Mouse (Mus musculus) embryonic facial prominence, embryonic 13.5 days (tissue): ENCODE data around the gene Smoc2. TPM values are rescaled to one million over a fixed set of nuclear protein-coding genes. Genes with fewer than 3 reads are reported as not detected.

Experiments used
- ATAC-seq: fragments of 200-750 bp; cut with Nextera tagmentation; 2 replicates; pipeline ENCODE4 v1.8.0; 2017; ENCODE audit warnings: low read depth; ENCODE audit not compliant: insufficient number of reproducible peaks, insufficient read depth, low FRiP score, low TSS enrichment
- H3K27ac ChIP-seq: fragments of 300-500 bp; sonication (generic); 2 replicates; pipeline ENCODE4 v1.5.1; 2015; ENCODE audit warnings: moderate library complexity, mild to moderate bottlenecking, inconsistent platforms
- H3K27me3 ChIP-seq: fragments of 300-500 bp; sonication (generic); 2 replicates; pipeline ENCODE4 v1.6.1; 2015; ENCODE audit warnings: mild to moderate bottlenecking, inconsistent platforms
- H3K36me3 ChIP-seq: fragments of 300-500 bp; sonication (generic); 2 replicates; pipeline ENCODE4 v1.6.1; 2015; ENCODE audit warnings: mild to moderate bottlenecking, inconsistent platforms
- H3K4me1 ChIP-seq: fragments of 300-500 bp; sonication (generic); 2 replicates; pipeline ENCODE4 v1.6.1; 2015; ENCODE audit warnings: inconsistent platforms
- H3K4me2 ChIP-seq: fragments of 300-500 bp; sonication (generic); 2 replicates; pipeline ENCODE4 v1.6.1; 2015; ENCODE audit warnings: moderate library complexity, mild to moderate bottlenecking, inconsistent platforms
- H3K4me3 ChIP-seq: fragments of 300-500 bp; sonication (generic); 2 replicates; pipeline ENCODE4 v1.5.1; 2015; ENCODE audit warnings: mild to moderate bottlenecking, inconsistent platforms
- H3K9ac ChIP-seq: fragments of 300-500 bp; sonication (generic); 2 replicates; pipeline ENCODE4 v1.6.1; 2015; ENCODE audit warnings: mild to moderate bottlenecking, inconsistent platforms
- H3K9me3 ChIP-seq: fragments of 300-500 bp; sonication (generic); 2 replicates; pipeline ENCODE4 v1.6.1; 2016; ENCODE audit warnings: inconsistent platforms
- WGBS: fragments of 180-500 bp; shearing (Covaris S2); methylation state at CpG from one replicate; pipeline ENCODE4 v1.1.7; 2015; ENCODE audit warnings: mixed read lengths; 5-methylcytosine and 5-hydroxymethylcytosine counted together
- polyA plus RNA-seq: library from polyadenylated mRNA; unstranded; fragments of >200 nt; fragmentation: Nextera tagmentation; extraction: Ambion mirVana; gene quantifications from 2 replicates; pipeline ENCODE4 v1.2.1, GENCODE M21; 2015

Smoc2 gene
- polyA plus RNA-seq, 1 experiment from 2014 or later = 122 TPM

GRCm38 (mm10) chr17:14317439-14317838 is 38.1 kb downstream of the Smoc2 start:
- Histone ChIP-seq H3K36me3 (no peaks in the 10 kb centered on the region), H3K9ac (no peak overlapping the region), H3K4me1 (peaks cover 11% of the 10 kb centered on the region), H3K4me2 (no peak overlapping the region), H3K27ac (no peak overlapping the region), H3K4me3 (no peak overlapping the region), H3K27me3 (no peaks in the 10 kb centered on the region), H3K9me3 (no peaks in the 10 kb centered on the region)
- ATAC-seq = no peak
- 69% methylated on average over 4 of the region's 4 CpGs for WGBS

DNA sequence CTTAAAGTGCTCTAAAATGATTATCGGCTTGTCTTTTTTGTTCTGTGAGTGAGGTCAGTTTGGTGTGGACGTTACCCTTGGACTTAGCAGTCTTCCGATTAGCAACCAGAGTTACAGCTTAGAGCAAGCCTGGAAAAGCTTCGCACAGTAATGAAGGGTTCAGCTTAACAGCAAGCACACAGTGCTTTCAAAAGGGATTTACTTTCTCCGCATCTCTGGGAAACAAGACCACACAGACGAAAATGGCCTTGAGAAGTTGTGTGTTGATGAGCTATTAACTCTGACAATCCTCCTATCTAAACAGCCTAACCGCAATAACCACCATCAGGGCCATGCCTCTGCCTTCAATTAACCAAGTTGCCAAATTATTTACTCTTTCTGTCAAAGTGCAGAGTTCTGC is 46.9 kb downstream of the Smoc2 start:
- Histone ChIP-seq H3K4me1 (no peaks in the 10 kb centered on the region), H3K27me3 (0 out of 2 replicates have a peak, but pooled peaks cover 3% of the 10 kb centered on the region), H3K9me3 (no peaks in the 10 kb centered on the region), H3K9ac (no peak overlapping the region), H3K27ac (no peak overlapping the region), H3K4me3 (no peak overlapping the region), H3K36me3 (0 out of 2 replicates have a peak, but pooled peaks cover 5% of the 10 kb centered on the region), H3K4me2 (no peak overlapping the region)
- 68% methylated on average over 7 of the region's 7 CpGs for WGBS
- no peak for ATAC-seq

- H3K9me3 ChIP-seq = no peaks in the 10 kb centered on the region
- 0 out of 2 replicates have a peak, but pooled peaks cover 5% of the 10 kb centered on the region for H3K36me3 ChIP-seq
- WGBS = 78% methylated on average over 9 of the region's 9 CpGs
- H3K4me1 ChIP-seq = no peaks in the 10 kb centered on the region
- no peak overlapping the region for H3K27ac ChIP-seq
- 0 out of 2 replicates have a peak, but pooled peaks cover 3% of the 10 kb centered on the region for H3K27me3 ChIP-seq
- H3K4me3 ChIP-seq = no peak overlapping the region
- no peak overlapping the region for H3K4me2 ChIP-seq
- no peak overlapping the region for H3K9ac ChIP-seq
- ATAC-seq = no peak
Measured at GRCm38 (mm10) chr17:14328037-14328436, 48.7 kb downstream of the Smoc2 start.

GRCm38 (mm10) chr17:14330498-14330897 is 51.2 kb downstream of the Smoc2 start:
- ATAC-seq = no peak
- H3K4me2 ChIP-seq = no peak overlapping the region
- no peak overlapping the region for H3K4me3 ChIP-seq
- no peaks in the 10 kb centered on the region for H3K9me3 ChIP-seq
- WGBS = 95% methylated on average over 7 of the region's 7 CpGs
- no peak overlapping the region for H3K27ac ChIP-seq
- H3K4me1 ChIP-seq = no peaks in the 10 kb centered on the region
- no peak overlapping the region for H3K9ac ChIP-seq
- 0 out of 2 replicates have a peak, but pooled peaks cover 5% of the 10 kb centered on the region for H3K36me3 ChIP-seq
- 0 out of 2 replicates have a peak, but pooled peaks cover 3% of the 10 kb centered on the region for H3K27me3 ChIP-seq

- Histone ChIP-seq H3K4me1 (peaks cover 24% of the 10 kb centered on the region), H3K4me2 (no peak overlapping the region), H3K27me3 (no peaks in the 10 kb centered on the region), H3K27ac (no peak overlapping the region), H3K9me3 (no peaks in the 10 kb centered on the region), H3K4me3 (no peak overlapping the region), H3K36me3 (peaks cover 5% of the 10 kb centered on the region; the same call in 1 of the 2 replicates), H3K9ac (no peak overlapping the region)
- 64% methylated on average over 5 of the region's 5 CpGs for whole genome bisulfite sequencing
- ATAC-seq = no peak
Measured at GRCm38 (mm10) chr17:14339932-14340557, 60.7 kb downstream of the Smoc2 start.

DNA sequence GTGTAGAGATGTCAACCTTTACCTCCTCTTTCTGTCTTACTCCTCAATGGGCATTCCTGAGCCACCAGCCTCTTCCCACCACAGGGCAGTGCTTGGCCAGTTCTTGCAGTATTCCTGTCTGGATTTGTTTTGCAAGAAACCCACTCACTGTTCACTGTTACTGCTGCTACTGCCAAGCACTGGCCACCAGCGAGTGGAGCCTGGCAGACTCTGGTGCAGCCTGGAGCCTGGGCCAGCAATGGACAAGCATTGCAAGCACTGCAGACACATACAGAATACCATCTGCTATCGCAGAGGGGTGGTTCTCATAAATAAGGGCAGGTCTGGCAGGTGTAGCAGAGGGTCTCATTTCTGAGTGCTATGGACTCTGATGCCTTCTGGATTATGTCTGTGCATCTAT is 61.4 kb downstream of the Smoc2 start:
- Histone ChIP-seq H3K4me1 (peaks cover 24% of the 10 kb centered on the region), H3K9ac (no peak overlapping the region), H3K27ac (no peak overlapping the region), H3K4me3 (no peak overlapping the region), H3K4me2 (no peak overlapping the region), H3K9me3 (no peaks in the 10 kb centered on the region), H3K27me3 (peaks cover 6% of the 10 kb centered on the region; the same call in 1 of the 2 replicates), H3K36me3 (peaks cover 5% of the 10 kb centered on the region; the same call in 1 of the 2 replicates)
- ATAC-seq = no peak
- 86% methylated on average over 2 of the region's 2 CpGs for WGBS

DNA sequence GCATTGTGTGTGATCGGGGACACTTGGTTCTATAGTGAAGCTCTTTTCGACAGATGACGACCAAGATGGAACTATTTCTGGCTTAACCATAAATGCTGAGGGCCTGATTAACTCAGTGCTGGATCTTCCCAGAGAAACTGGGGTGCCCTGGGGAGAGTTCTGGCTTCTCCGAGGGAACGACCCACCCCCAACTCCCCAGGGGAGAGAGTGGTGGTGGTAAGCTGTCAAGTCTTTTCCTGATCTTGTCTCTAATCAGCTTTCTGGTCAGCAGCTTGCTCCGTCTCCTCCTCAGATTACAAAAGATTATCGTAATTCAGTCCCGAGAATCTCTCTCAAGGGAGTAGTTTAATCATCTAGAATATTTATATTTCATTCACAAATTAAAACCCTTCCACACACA is 63.2 kb downstream of the Smoc2 start:
- Histone ChIP-seq H3K4me2 (no peak overlapping the region), H3K27ac (no peak overlapping the region), H3K27me3 (peaks cover 6% of the 10 kb centered on the region; the same call in 1 of the 2 replicates), H3K4me3 (no peak overlapping the region), H3K9me3 (no peaks in the 10 kb centered on the region), H3K4me1 (peaks cover 24% of the 10 kb centered on the region), H3K9ac (no peak overlapping the region), H3K36me3 (peaks cover 8% of the 10 kb centered on the region; the same call in 1 of the 2 replicates)
- WGBS = 33% methylated on average over 8 of the region's 8 CpGs
- ATAC-seq = no peak

DNA sequence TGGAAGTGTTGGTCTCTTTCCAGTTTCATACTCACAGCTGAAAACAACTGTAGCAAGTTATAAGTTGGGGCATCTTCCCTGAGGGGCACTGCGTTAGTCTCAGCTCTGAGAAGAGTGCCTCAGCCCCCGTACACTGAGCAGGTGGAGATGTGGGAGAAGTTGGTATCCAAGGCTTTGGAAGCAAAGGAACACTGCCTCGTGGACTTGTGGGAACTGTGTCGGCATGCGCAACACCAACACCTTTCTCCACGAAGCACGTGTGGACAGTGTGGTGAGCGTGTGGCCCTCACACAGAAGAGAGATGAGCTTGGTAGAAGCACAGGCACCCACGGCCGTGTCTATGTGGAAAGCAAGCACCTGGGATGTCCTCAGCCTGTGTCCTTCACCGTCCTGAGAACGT is 64.1 kb downstream of the Smoc2 start:
- Histone ChIP-seq H3K9ac (no peak overlapping the region), H3K9me3 (no peaks in the 10 kb centered on the region), H3K27ac (no peak overlapping the region), H3K36me3 (peaks cover 6% of the 10 kb centered on the region; the same call in 1 of the 2 replicates), H3K4me3 (no peak overlapping the region), H3K4me2 (no peak overlapping the region), H3K27me3 (peaks cover 6% of the 10 kb centered on the region; the same call in 1 of the 2 replicates), H3K4me1 (peaks cover 24% of the 10 kb centered on the region)
- 82% methylated on average over 12 of the region's 12 CpGs for WGBS
- no peak for ATAC-seq

GRCm38 (mm10) chr17:14345556-14345955 is 66.2 kb downstream of the Smoc2 start:
- 77% methylated on average over 4 of the region's 4 CpGs for WGBS
- ATAC-seq = no peak
- Histone ChIP-seq H3K4me3 (no peak overlapping the region), H3K27me3 (peaks cover 6% of the 10 kb centered on the region; the same call in 1 of the 2 replicates), H3K4me1 (peaks cover 24% of the 10 kb centered on the region), H3K9me3 (no peaks in the 10 kb centered on the region), H3K27ac (no peak overlapping the region), H3K4me2 (no peak overlapping the region), H3K9ac (no peak overlapping the region), H3K36me3 (peaks cover 6% of the 10 kb centered on the region; the same call in 1 of the 2 replicates)

DNA sequence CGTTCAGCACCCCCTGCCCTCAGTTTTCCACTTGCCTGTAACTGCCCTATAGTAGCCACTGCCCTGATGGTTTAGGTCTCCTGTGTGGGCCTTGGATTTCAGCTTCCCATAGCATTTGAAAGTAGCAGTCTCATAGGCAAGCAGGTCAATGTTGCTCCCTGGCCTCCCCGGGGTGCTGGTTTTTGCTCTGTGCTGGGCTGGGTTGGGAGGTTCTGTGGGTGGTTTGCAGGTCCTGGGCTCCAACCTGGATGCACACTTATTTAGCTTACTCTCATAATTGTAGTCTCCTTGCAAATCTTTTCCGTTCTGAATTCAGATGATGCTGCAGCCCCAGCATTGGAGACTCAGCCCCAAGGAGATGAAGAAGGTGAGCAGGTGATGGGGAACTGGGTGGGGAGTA is 67.6 kb downstream of the Smoc2 start:
- H3K27me3 ChIP-seq = peaks cover 6% of the 10 kb centered on the region; the same call in 1 of the 2 replicates
- 76% methylated on average over 3 of the region's 3 CpGs for WGBS

DNA sequence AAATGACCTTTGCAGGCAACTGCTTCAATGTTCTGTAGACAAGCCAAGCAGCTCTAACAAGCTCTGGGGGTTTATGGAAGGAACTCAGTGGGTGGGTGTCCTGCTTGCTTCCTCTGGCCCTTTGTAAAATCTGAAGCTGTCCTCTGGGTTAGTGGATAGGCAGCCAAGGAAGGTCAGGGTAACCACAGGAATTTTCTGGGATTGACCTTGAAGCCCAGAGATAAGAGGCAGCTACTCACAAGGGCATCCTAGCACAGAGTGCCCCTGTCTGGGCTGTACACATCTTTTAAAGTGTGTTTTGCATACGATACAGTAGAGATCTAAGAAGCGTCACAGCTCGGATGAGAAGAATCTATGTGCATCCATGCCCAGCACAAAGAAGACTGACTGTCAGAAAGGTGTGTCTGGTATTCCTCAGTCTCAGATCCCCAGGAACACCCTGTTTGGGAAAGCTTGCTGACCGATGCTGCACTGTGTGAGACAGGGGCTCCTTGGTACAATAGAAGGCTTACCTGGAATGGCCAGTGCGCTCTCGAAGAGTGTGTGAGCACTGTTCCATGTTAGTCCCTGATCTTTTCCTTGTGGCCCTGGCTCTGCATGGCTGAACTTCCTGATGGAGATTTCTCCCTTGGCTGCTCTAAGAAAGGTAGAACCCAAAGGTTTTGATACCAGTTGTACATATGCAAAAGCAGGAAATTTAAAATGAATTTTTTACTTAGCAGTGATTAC is 69.9 kb downstream of the Smoc2 start:
- H3K4me2 ChIP-seq = no peak overlapping the region
- 89% methylated on average over 6 of the region's 6 CpGs for WGBS
- H3K4me1 ChIP-seq = peaks cover 6% of the 10 kb centered on the region; the same call in 1 of the 2 replicates
- H3K27ac ChIP-seq = no peak overlapping the region
- no peak for ATAC-seq
- peaks cover 21% of the 10 kb centered on the region for H3K36me3 ChIP-seq
- 0 out of 2 replicates have a peak, but pooled peaks cover 8% of the 10 kb centered on the region for H3K9me3 ChIP-seq
- no peak overlapping the region for H3K9ac ChIP-seq
- H3K4me3 ChIP-seq = no peak overlapping the region
- peaks cover 6% of the 10 kb centered on the region; the same call in 1 of the 2 replicates for H3K27me3 ChIP-seq

More for the DNA sequence above, 67.6 kb downstream of the Smoc2 start:
- H3K4me2 ChIP-seq = no peak overlapping the region
- no peak overlapping the region for H3K9ac ChIP-seq
- H3K4me3 ChIP-seq = no peak overlapping the region
- peaks cover 7% of the 10 kb centered on the region; the same call in 1 of the 2 replicates for H3K36me3 ChIP-seq
- no peaks in the 10 kb centered on the region for H3K9me3 ChIP-seq
- H3K4me1 ChIP-seq = peaks cover 21% of the 10 kb centered on the region
- H3K27ac ChIP-seq = no peak overlapping the region
- no peak for ATAC-seq
